Mouse (Mus musculus) cortical plate, adult 2 months (tissue): ENCODE results near the gene Sec24b. TPM values are rescaled to one million over a fixed set of nuclear protein-coding genes. Genes with fewer than 3 reads are reported as not detected.

Source experiments
- H3K27ac ChIP-seq: fragments of 200-500 bp; 2 replicates; pipeline ENCODE4 v1.5.1; 2012; ENCODE audit warnings: low read length, control low read depth, inconsistent platforms; ENCODE audit not compliant: insufficient read depth
- H3K4me1 ChIP-seq: fragments of 200-500 bp; 2 replicates; pipeline ENCODE4 v1.6.1; 2011; ENCODE audit warnings: low read length; ENCODE audit not compliant: control insufficient read depth, insufficient read depth
- H3K4me3 ChIP-seq: fragments of 200-500 bp; 2 replicates; pipeline ENCODE4 v1.5.1; 2011; ENCODE audit warnings: mild to moderate bottlenecking, low read length, control low read depth; ENCODE audit not compliant: insufficient read depth
- CTCF ChIP-seq: fragments of 200-500 bp; IDR thresholded peaks from 2 replicates; pipeline ENCODE4 v1.5.1; 2011; ENCODE audit warnings: mild to moderate bottlenecking, control low read depth, low read length; ENCODE audit not compliant: insufficient read depth; ENCODE audit errors: extremely low read depth
- POLR2A ChIP-seq: fragments of 200-500 bp; IDR thresholded peaks from 2 replicates; pipeline ENCODE4 v1.6.1; 2011; ENCODE audit warnings: mild to moderate bottlenecking, low read length, control low read depth; ENCODE audit not compliant: insufficient read depth; ENCODE audit errors: extremely low read depth
- polyA plus RNA-seq: library from polyadenylated mRNA; depleted of rRNA; stranded (reverse); fragments of >200 nt; gene quantifications from 2 replicates; pipeline ENCODE4 v1.2.3, GENCODE M21; 2012

Sec24b gene
- polyA plus RNA-seq, 1 experiment = 53.8 TPM

GRCm38 (mm10) chr3:130080666-130081065 lies 19.3 kb upstream of the Sec24b start:
- TF ChIP-seq CTCF (no peak), POLR2A (no peak)
- Histone ChIP-seq H3K4me1 (no peaks in the 10 kb centered on the region), H3K27ac (no peak overlapping the region), H3K4me3 (no peak overlapping the region)

- H3K4me1 ChIP-seq = no peaks in the 10 kb centered on the region
- H3K4me3 ChIP-seq = no peak overlapping the region
- peak; percentile 73; the same call in 1 of the 2 replicates for TF ChIP-seq CTCF
- TF ChIP-seq POLR2A = no peak
- H3K27ac ChIP-seq = no peak overlapping the region
These were observed 18.4 kb upstream of the Sec24b start for GRCm38 (mm10) chr3:130079794-130080193.

GRCm38 (mm10) chr3:130077291-130077690 lies 15.9 kb upstream of the Sec24b start:
- Histone ChIP-seq H3K4me1 (no peaks in the 10 kb centered on the region), H3K27ac (no peak overlapping the region), H3K4me3 (no peak overlapping the region)
- TF ChIP-seq POLR2A (no peak), CTCF (no peak)

GRCm38 (mm10) chr3:130075746-130076145 lies 14.4 kb upstream of the Sec24b start:
- Histone ChIP-seq H3K4me3 (no peak overlapping the region), H3K27ac (no peak overlapping the region), H3K4me1 (no peaks in the 10 kb centered on the region)
- TF ChIP-seq POLR2A = no peak
- TF ChIP-seq CTCF = no peak

GRCm38 (mm10) chr3:130073085-130073484 lies 11.7 kb upstream of the Sec24b start:
- TF ChIP-seq POLR2A = no peak
- TF ChIP-seq CTCF = no peak

GRCm38 (mm10) chr3:130071918-130072317 lies 10.6 kb upstream of the Sec24b start:
- Histone ChIP-seq H3K4me1 (no peaks in the 10 kb centered on the region), H3K27ac (no peak overlapping the region), H3K4me3 (no peak overlapping the region)
- TF ChIP-seq CTCF (no peak), POLR2A (no peak)

More at GRCm38 (mm10) chr3:130073085-130073484, 11.7 kb upstream of the Sec24b start:
- Histone ChIP-seq H3K27ac (no peak overlapping the region), H3K4me1 (no peaks in the 10 kb centered on the region), H3K4me3 (no peak overlapping the region)

- 0 out of 2 replicates have a peak, but pooled peaks have one; percentile 12 for TF ChIP-seq CTCF
- TF ChIP-seq POLR2A = peak; percentile 49; the same call in 1 of the 2 replicates
- H3K27ac ChIP-seq = peak overlapping the region; percentile 43; the same call in 1 of the 2 replicates
- peaks cover 3% of the 10 kb centered on the region; the same call in 1 of the 2 replicates for H3K4me1 ChIP-seq
- H3K4me3 ChIP-seq = peak overlapping the region; percentile 84
These were observed 840 bp downstream of the Sec24b start for GRCm38 (mm10) chr3:130060396-130061029.

GRCm38 (mm10) chr3:130059805-130060395 lies 1.5 kb downstream of the Sec24b start:
- TF ChIP-seq CTCF = no peak
- TF ChIP-seq POLR2A = no peak
- H3K27ac ChIP-seq = peak overlapping the region; percentile 43; the same call in 1 of the 2 replicates
- H3K4me1 ChIP-seq = peaks cover 3% of the 10 kb centered on the region; the same call in 1 of the 2 replicates
- peak overlapping the region; percentile 84 for H3K4me3 ChIP-seq

GRCm38 (mm10) chr3:130058488-130058887 lies 2.9 kb downstream of the Sec24b start:
- Histone ChIP-seq H3K27ac (no peak overlapping the region), H3K4me3 (no peak overlapping the region), H3K4me1 (peaks cover 7% of the 10 kb centered on the region)
- TF ChIP-seq CTCF (no peak), POLR2A (no peak)
